Comparison of ENCODE assay signal across 17 mouse cellular contexts in the genomic region with DNA sequence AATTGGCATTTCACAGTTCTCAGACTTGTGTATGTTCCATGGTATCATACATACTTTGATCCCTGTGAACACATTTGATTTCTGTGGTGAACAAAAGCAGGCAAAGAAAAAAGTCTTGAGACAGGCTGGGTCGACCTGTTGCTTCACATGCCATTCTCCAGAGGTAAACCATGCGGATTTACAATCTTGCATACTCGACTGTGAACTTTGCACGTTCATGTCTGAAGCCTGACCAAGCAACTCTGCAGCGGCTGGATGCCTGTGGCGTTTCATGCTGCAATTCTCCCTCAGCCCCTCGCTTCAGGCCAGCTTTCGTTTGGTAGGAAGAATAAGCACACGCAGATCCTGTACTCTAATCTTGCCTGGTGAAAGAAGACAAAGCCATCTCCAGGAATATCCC.
DNase-seq lines count a peak whose midpoint lies in the region; ATAC-seq lines count a peak whose summit lies in the region.
"Had no signal": no experiment of that assay in that cellular context is flagged by ENCODE, and none has a peak within 500 bp of the region (broad histone marks: within the 10 kb centered on the region; RNA-seq: fewer than 3 reads in every experiment).

No protein-coding gene starts in this region.

- DNase-seq in heart, postnatal 4 days, result no peak
- DNase-seq in kidney, adult 11 months, result peak; percentile 17
- DNase-seq in kidney, postnatal 10 days, result peak; percentile 14
- no peak for DNase-seq in cerebellum, postnatal 10 days
- DNase-seq in adrenal gland, adult (ENCODE audit: inconsistent age in 2 of 2, low spot score in 1 of 2), result no peak
- DNase-seq: adrenal gland, postnatal 14 days; cerebellum, adult 8-10 months had no signal

- H3K27me3 ChIP-seq in heart, embryonic 12.5 days (replicated peaks), result no peaks in the 10 kb centered on the region
- no peaks in the 10 kb centered on the region for H3K27me3 ChIP-seq in kidney, embryonic 14.5 days (ENCODE audit: control insufficient read depth, insufficient read depth, low read length)
- no peaks in the 10 kb centered on the region for H3K27me3 ChIP-seq in intestine, embryonic 15.5 days (replicated peaks)
- H3K27me3 ChIP-seq: forebrain, embryonic 15.5 days; hindbrain, embryonic 13.5 days; liver, embryonic 15.5 days had no signal

- no peak overlapping the region for H3K4me3 ChIP-seq in heart, embryonic 12.5 days
- H3K4me3 ChIP-seq in kidney, embryonic 14.5 days (ENCODE audit: low read length), result no peak overlapping the region
- H3K4me3 ChIP-seq in intestine, embryonic 15.5 days (replicated peaks), result no peak overlapping the region
- H3K4me3 ChIP-seq: forebrain, embryonic 15.5 days; hindbrain, embryonic 13.5 days; left cerebral cortex, adult 2 months; liver, embryonic 15.5 days; midbrain, embryonic 10.5 days; myocyte had no signal

- peak overlapping the region; percentile 17; the same call in 1 of the 2 replicates for H3K27ac ChIP-seq in heart, embryonic 12.5 days (ENCODE audit: poor library complexity, severe bottlenecking)
- no peak overlapping the region for H3K27ac ChIP-seq in kidney, embryonic 14.5 days (ENCODE audit: low read depth, low read length)
- no peak overlapping the region for H3K27ac ChIP-seq in intestine, embryonic 15.5 days
- H3K27ac ChIP-seq: forebrain, embryonic 15.5 days; hindbrain, embryonic 13.5 days; left cerebral cortex, adult 2 months; liver, embryonic 15.5 days; midbrain, embryonic 10.5 days had no signal

- H3K9me3 ChIP-seq in heart, embryonic 12.5 days (replicated peaks), result no peaks in the 10 kb centered on the region
- no peaks in the 10 kb centered on the region for H3K9me3 ChIP-seq in kidney, embryonic 14.5 days (ENCODE audit: control insufficient read depth, low read length)
- H3K9me3 ChIP-seq in intestine, embryonic 15.5 days, result no peaks in the 10 kb centered on the region
- H3K9me3 ChIP-seq: forebrain, embryonic 15.5 days; hindbrain, embryonic 13.5 days; liver, embryonic 15.5 days; midbrain, embryonic 10.5 days had no signal

- H3K9ac ChIP-seq in heart, embryonic 12.5 days, result no peak overlapping the region
- no peak overlapping the region for H3K9ac ChIP-seq in kidney, embryonic 14.5 days (ENCODE audit: low read depth, low read length)
- H3K9ac ChIP-seq in intestine, embryonic 15.5 days, result no peak overlapping the region
- H3K9ac ChIP-seq: forebrain, embryonic 15.5 days; hindbrain, embryonic 13.5 days; liver, embryonic 15.5 days had no signal

- no peak for ATAC-seq in heart, embryonic 12.5 days (ENCODE audit: insufficient number of reproducible peaks, low FRiP score)
- no peak for ATAC-seq in kidney, embryonic 14.5 days (ENCODE audit: low FRiP score, low TSS enrichment)
- ATAC-seq in intestine, embryonic 15.5 days, result peak; percentile 73; the same call in 1 of the 2 replicates
- ATAC-seq: forebrain, embryonic 15.5 days; midbrain, embryonic 16.5 days had no signal

- peak overlapping the region; percentile 26 for H3K4me2 ChIP-seq in heart, embryonic 12.5 days
- no peak overlapping the region for H3K4me2 ChIP-seq in kidney, embryonic 14.5 days (replicated peaks; ENCODE audit: low read depth, low read length)
- H3K4me2 ChIP-seq in intestine, embryonic 15.5 days (replicated peaks), result no peak overlapping the region
- H3K4me2 ChIP-seq: forebrain, embryonic 15.5 days; hindbrain, embryonic 13.5 days; liver, embryonic 15.5 days had no signal

- H3K4me1 ChIP-seq in heart, embryonic 12.5 days (replicated peaks), result peaks cover 22% of the 10 kb centered on the region
- no peaks in the 10 kb centered on the region for H3K4me1 ChIP-seq in kidney, embryonic 14.5 days (ENCODE audit: control insufficient read depth, insufficient read depth, low read length)
- H3K4me1 ChIP-seq in intestine, embryonic 15.5 days (replicated peaks), result no peaks in the 10 kb centered on the region
- H3K4me1 ChIP-seq: forebrain, embryonic 15.5 days; hindbrain, embryonic 13.5 days; midbrain, embryonic 10.5 days had no signal

- no peaks in the 10 kb centered on the region for H3K36me3 ChIP-seq in heart, embryonic 12.5 days
- H3K36me3 ChIP-seq in kidney, embryonic 14.5 days (ENCODE audit: control insufficient read depth, insufficient read depth, low read length), result no peaks in the 10 kb centered on the region
- no peaks in the 10 kb centered on the region for H3K36me3 ChIP-seq in intestine, embryonic 15.5 days
- H3K36me3 ChIP-seq: forebrain, embryonic 15.5 days; hindbrain, embryonic 13.5 days; liver, embryonic 15.5 days; midbrain, embryonic 10.5 days had no signal

- 44% methylated on average over 9 of the region's 9 CpGs for WGBS in heart, embryonic 12.5 days
- WGBS in kidney, embryonic 14.5 days, result 85% methylated on average over 9 of the region's 9 CpGs
- WGBS in intestine, embryonic 15.5 days, result 46% methylated on average over 9 of the region's 9 CpGs

Comparison
In these comparisons a context has a peak if more than half of its experiments do, and no peak if none do; other contexts are left out.
1. DNase-seq: peak in kidney, adult 11 months (single experiment) and kidney, postnatal 10 days (single experiment); none in heart, postnatal 4 days (single experiment), cerebellum, postnatal 10 days (0 of 2) and adrenal gland, adult (0 of 2).